Mouse (Mus musculus): Measurements from ENCODE around the gene Slmap.

Slmap gene

DNA sequence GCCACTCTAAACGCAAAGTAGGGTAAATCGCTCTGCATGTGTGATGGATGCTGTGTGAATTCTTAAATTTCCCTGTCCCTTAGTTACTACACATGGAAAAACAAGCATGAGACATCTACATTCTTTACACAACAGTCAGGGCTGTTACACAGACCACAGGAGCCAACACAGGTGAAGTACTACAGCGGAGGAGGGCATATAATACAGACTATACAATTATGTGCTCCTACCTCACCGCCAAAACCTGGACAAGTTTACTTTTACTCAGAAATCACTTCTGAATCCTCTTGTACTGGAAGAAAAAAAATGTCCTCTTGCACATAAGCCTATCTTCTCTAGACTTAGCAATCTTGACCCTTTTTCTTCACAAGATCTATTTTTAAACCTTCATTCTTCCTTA is 66.8 kb downstream of the Slmap start:
- no peak for DNase-seq (ENCODE audit: low read depth)

DNA sequence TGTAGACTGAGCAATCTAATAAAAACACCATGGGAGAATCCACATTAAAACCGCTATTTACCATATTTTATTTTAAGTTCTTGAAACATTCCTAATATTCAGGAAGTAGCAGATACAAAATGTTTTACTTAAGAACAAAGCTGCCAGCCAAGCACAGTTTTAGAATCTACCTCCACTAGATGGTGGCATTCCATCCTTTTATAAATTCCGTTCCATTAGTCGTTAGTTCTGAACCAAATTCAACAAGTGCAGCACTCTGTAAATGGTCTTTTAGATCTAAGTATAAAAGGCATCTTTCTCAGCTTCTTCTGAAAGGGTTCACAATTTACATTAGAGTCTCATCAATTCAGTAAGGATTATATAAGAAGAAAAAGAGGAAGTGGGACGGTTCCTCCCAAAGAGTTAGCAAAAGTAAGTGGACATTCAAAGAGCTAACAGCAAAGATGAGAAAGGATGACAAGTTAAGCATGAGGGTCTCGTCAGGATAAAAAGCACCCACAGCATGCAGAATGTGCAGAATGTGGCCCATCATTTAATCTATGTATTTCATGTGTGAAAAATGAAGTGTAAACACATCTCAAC is 68.1 kb downstream of the Slmap start:
- DNase-seq (ENCODE audit: low read depth), result no peak

DNA sequence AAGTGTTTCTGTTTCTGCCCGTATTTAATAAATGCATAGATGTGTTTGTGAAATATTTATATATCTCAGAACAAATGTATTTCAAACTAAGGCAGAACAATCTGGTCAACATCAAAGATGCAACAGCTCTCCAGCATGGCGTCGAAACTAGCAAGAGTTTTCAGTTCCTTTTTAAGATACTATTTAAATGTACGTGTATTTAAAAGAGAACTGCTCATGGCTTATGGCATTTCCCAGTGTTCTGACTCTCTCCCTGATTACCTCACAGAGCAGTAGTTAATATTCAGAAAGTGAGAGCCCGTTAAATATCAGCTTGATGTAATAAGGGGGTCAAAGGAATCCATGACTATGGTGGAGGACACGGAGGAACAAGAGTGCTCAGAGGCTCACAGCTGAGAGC is 68.8 kb downstream of the Slmap start:
- no peak for DNase-seq (ENCODE audit: low read depth)

DNA sequence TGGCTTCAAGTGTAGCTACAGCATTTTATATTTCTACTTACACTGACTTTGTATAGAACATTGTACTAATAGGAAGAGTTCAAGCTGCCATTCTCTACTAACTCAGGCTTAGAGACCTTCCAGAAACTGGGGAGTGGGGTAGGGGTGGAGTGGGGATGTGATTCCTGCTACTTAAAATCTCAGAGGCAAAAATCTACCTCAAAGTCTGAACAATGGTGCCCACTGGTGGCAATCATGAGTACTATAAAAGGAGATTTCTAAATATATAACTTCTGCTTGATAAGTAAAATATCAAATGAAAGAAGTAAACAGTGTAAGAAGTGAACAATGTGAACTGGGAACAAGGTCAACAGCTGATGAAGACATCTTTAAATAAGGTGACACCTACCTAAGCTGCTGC is 75.2 kb downstream of the Slmap start:
- peak; percentile 64 for DNase-seq (ENCODE audit: low read depth)

DNA sequence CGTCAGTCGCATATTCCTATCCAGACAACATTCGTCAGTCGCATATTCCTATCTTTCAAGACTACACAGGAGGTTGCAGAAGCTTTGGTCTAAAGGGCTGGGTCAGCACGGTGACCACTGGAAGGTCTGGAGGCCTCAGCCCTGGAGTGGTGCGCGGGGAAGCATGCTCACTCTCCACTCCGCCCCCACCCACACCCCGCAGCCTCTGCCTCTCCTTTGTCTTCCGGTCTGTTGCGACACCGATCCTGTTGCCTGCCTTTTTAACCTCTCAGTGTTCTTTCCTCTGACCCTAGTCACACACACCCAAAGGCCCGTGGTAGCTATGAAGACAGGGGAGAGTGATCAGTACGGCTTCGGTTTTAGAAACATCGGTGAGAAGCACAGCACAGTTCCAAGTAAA is 79.9 kb downstream of the Slmap start:
- DNase-seq (ENCODE audit: low read depth), result no peak

DNA sequence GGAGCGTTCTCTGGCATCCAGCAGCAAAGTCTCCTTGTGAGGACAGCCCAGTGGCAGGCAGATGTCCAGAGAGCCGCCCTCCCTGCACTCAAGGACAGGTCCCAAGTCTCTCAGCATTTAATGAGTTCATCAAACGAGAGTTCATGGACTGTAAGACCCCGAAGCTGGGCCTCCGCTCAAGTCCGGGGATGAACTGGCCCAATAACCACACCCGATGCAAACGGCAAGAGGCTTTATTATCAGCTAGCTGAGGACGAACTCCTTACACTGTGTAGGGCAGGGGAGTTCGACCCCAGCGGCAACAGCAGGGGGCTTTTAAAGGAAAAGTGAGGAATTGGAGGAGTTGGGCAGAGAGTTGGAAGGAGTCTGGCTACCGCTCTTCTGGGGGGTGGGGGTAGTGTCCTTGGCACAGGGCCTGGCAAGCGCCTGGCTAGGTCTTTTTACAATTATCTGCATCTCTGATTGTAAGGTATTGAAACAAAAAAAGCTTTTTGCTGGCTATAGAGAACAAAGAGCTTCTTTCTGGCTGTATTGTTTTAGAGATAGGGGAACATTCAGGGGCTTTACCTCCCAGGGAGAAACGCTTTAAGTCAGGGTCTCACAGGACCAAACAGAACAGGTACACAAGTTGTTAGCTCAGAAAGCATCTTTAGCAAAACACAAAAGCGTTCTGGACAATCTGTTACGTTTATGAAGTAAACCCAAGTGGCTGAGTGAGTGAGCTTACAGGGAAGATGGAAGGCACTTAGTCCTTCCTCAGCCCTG is 84.5 kb downstream of the Slmap start:
- DNase-seq (ENCODE audit: low read depth), result no peak

DNA sequence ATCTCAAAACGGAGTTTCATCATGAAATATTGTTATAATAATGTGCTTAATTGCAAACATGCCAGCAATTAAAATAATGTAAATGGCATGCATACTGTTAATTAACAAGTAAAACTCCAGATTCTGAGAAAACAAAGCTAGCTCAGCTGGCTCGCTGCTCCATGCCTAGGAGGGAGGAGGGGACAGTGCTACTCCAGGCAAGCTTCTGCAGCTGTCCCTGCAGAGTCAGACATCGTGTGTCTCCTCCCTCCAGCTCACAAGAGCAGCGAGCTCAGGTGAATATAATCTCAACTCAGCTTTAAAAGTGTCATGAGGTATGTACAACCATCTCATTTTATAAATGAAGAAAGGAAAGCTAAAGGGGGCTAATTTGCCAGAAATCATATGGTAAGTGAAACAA is 86.2 kb downstream of the Slmap start:
- no peak for DNase-seq (ENCODE audit: low read depth)

DNA sequence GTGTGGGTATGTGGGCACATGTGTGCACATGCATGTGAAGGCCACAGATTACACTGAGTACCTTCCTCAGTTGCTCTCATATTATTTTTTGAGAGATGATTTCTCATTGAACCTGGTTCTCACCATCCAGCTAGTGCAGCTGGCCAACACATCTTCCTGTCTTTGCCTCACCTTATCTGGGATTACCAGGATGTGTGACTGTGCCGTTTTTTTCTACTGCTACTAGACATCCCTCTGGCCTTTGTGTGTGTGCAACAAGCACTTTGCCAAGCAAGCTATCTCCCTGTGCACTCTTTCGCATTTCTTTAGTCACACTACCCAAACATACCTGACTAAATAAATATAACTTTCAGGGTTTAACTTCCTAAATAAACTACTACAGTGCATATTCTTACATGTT is 87.5 kb downstream of the Slmap start:
- DNase-seq (ENCODE audit: low read depth), result no peak

DNA sequence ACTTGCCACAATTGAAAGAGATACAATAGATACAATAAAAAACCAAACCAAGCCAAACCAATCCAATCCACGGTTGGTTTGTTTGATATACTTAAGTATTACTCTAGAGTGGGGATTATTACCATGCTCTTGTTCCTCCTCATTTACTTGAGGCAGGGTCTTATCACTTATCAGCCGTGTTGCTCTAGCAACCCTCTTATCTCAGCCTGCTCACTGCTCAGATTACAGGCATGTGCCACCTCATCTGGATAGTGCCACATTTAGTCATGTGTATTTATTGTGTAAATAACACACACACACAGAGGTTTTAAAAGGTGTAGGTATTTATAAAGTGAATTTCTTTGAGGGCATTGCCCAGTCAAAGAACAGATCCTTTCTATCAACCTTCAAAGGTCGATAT is 88.2 kb downstream of the Slmap start:
- DNase-seq (ENCODE audit: low read depth), result no peak

DNA sequence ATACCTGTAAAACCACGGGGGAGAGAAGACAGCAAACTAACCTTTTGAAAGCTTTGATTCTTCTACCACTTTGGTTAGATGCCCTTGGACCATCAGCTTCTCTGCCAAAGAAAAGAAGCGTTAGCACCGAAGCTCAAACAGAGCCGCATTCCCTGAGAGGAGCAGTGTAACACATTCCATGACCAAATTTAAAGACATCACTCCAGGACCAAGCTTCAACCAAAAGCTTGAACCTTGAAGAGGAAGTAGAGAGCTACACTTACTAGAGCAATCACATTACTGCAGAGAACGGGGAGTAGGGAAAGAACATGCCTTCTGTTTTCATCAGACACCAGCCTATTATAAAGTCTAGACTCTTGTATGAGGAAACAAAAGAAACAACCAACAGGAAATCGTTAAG is 92.2 kb downstream of the Slmap start:
- no peak for DNase-seq (ENCODE audit: low read depth)

DNA sequence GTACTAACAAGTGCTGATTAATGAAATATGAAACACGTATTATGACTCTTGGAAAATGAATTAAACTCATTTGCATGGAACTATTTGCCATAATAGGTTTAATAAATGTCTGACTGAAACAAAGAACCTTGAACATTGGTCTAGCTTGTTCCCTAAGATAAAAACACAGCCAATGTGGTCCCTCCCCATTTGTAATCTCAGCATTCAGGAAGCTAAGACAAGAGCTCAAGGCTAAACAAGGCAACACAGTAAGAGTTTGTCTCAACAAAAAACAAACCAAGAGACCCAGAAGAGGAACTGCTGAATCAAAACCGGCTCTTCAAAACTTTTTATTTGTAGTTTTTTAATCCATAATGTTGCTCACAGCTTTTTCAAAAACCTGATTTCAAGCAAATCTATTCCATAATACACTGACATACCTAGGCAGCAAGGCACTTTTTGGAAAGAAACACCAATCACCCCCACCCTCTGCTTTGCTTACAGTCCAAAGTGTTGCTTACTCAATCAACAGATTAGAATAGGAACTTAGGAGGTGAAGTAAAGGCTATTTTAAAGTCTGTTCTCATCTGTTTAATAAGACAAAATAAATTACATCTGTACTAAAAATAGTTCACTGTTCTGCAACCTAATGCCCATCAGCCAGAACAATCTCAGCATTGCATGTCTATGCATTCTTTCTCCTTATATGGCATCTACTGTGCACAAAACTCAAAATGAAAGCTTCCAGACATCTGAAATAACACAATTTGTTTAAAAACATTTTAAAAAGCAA is 93.5 kb downstream of the Slmap start:
- DNase-seq (ENCODE audit: low read depth), result peak; percentile 63

DNA sequence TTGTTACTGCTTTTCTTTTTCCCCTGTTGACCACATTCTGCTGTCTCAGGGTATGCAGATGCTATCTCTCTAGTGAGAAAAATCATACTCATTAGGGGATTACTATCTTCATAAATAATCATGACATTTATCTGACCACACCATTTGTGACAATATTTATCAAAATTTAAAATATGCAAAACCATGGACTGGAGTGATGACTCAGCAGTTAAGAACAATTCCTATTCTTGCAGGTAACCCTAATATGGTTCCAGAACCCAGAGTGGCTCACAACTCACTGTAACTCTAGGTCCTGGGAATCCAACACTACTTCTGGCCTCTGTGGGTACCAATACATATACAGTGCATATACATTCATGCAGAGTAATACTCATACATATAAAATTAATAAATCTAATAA is 94.7 kb downstream of the Slmap start:
- DNase-seq (ENCODE audit: low read depth), result no peak

DNA sequence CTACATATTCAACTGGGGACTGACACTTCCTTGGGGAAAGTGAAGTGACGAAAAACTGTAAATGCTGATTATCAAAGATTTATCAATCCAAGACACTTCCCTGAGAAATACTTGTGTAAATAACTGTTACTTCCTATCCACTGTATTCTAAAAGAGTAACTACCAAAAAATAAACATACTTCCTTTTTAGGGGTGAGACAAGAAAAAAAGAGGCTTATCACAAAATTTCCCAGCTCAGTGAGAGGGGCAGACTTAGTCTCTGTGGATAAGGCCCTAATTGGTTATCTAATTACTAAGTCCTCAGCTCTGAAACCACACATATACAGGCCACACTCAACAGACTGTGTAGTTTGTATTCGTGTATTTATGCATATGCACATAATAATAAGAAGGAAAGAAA is 97.0 kb downstream of the Slmap start:
- DNase-seq (ENCODE audit: low read depth), result no peak

DNA sequence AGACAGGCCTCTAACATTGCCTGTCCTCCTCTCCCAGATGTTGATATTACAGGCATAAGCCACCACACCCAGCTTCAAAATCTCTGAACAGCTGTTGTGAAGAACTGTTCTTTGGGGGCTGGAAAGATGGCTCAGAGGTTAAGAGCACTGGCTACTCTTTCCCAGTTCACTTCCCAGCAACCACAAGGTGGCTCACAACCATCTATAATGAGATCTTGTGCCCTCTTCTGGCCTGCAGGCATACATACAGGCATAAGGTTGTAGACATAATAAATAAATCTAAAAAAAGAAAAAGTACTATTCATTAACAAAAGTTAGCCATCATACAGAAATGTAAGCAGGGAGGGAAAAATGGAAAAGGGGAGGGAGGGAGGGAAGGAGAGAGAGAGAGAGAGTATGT is 98.4 kb downstream of the Slmap start:
- DNase-seq (ENCODE audit: low read depth), result peak; percentile 12

DNA sequence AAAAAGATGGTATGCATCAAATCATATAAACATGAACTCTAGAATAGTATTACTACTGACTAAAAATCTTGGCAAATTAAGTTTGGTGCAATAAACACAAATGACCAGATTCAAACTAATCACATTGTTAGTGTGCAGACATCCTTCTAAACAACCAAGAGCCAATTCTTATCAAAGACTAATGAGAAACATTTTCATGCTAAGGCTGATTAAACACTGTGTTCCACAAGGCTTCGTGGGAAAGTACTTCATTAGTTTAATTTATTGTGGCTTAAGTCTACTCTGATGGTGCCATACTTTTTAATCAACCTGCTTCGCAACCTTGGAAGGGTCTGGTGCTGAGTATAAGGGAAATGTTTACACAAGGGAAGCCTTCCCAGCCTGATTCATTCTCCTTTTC is 102.4 kb downstream of the Slmap start:
- no peak for DNase-seq (ENCODE audit: low read depth)

DNA sequence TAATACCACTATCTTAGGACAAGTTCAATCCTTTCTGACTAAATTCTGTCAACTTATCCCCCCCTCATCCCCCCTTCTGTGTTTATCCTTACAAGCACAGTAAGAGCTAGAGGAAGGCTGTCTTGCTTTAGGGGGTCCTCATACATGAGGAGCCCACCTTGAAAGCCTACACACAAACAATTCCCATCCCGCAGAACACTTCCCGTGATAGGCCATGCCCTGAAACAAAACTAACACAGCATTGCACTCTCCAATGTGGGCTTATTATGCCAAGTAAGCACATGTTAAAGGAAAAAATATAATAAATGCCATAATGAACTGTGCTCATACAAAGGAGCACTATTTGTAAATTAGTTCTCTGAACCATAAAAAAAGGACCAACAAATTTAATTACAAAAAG is 102.8 kb downstream of the Slmap start:
- no peak for DNase-seq (ENCODE audit: low read depth)

DNA sequence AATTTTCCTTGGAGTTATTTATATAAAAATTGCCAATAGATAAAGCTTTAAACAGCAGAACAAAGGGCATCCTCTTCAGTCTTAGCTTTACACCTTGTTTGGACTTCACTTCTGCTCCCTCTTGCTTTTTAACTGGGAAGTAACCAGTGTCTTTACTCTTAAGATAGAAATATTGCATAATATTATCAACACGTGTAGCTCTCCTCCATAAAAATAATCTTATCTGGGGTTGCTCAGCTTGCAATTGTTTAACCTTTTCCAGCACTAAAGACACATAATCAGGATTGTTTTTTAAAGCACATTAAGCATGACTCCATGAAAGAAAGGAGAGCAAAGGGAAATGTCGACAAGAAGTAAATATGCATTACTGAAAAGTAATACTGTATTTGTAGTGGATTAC is 114.5 kb downstream of the Slmap start:
- DNase-seq (ENCODE audit: low read depth), result no peak

DNA sequence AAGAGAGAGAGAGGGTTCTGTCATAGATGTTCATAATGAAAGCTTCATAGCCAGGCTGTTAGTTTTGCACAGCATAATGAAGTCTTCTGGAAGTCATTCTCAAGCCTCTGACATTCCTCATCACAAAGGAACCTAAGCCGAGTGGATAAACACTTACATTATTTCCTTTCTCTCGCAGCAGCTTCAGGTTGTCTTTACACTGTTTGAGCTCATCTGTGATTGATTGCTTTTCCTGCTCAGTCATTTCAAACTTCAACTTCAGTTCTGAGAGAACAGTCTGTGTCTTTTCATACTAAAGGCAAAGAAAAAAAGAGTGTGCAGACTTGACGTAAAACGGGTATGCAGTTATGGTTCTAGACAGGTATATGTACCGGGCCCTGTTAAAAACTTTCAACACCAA is 116.8 kb downstream of the Slmap start:
- no peak for DNase-seq (ENCODE audit: low read depth)

DNA sequence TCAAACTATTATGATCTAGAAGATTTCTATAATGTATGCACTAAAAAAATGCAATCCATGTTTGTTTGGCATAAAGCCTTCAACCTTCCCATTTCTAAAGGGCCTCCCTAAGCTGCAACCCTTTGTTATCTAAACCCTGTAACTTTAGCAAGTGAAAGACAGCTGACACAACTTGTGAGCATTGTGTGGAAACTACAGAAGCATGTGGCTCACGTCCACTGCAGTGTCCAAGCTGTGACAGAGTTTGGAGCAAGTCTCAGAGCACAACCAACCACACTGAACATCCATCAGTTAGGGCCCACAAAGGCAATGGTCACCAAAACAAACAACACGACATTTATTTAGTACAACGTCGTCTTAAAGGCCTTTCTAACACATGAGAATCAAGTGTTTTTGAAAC is 117.6 kb downstream of the Slmap start:
- DNase-seq (ENCODE audit: low read depth), result no peak

DNA sequence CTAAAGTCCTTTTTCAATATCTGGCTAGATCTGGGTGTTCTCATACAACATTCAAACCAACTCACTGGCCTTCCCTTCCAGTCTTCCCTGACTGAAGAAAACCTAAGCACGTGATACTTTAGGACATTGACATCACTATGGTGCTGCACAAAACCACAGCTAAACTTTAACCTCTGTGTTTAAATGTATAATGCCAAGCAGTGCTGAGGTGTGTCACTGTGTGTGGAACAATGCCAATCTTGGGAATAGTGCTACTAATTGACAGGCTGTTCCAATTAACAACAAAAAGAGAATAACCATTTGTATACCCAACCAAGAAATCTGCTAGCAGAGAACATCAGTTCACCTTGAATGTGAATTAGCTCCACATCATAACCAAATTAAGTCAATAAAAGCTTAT is 121.2 kb downstream of the Slmap start:
- no peak for DNase-seq (ENCODE audit: low read depth)

DNA sequence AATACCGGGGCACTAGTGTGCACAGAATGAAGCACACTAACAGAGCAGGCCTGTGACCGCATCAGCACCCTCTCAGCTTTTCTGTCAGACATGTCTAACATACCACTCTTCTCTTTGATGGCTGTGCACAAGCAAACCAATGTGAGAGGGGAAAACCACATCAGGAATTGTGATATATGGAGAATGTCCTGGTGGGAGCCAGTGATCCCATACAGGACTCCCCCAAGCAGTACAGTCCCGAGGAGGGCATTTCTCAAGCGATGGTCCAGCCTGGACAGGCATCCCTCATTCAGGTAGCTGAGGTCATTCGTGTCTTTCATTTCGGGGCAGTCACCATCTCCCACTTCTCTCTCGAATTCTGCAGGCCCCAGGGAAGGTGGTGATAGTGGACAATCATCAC is 128.0 kb downstream of the Slmap start:
- DNase-seq (ENCODE audit: low read depth), result no peak

DNA sequence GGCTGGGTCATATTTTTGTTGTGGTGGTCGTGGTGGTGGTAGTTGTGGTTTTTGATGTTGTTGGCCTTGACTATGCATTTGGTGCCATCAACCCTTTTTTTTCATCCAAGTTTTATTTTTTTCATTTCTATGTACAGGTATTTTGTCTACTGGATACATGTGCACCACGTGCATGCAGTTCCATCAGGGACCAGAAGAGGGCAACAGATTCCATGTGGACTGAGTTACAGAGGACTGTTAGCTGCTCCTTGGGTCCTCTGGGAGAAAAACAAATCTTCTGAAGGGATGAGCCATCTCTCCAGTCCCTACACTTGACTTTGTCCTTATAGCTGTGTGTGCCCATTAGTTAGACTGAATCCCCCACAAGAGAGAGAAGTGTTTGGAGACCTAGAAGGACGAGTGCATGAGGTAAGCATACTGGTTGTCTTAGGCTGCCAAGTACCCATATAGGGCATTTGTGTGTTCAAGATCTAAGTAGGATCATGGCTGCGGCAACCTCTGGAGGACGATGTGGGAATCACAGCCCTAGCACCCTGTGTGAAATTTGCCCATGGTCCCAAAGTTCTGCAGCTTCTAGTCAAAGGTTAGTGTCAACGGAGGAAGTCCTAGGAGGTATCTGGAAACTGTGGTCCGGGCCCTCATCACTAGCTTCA is 136.1 kb downstream of the Slmap start:
- DNase-seq (ENCODE audit: low read depth), result peak; percentile 20

DNA sequence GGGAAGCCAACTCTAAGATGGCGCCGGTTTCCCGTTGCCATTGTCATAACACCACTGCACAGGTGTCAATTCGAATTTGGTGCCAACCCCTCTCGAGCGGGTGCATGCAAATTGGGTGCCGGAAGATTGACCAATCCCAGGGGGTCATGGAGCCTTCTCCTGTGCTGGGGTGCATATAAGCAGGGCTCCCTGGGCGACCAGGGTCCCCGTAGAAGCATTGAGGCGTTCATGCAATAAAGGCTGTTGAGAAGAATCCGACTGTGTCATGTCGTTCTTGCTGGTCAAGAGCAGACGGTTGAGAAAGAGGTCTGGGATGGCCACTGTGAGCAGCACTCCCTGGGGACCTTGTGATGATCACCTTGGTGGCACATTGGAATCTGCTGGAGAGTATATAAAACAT is 142.9 kb downstream of the Slmap start:
- DNase-seq (ENCODE audit: low read depth), result no peak

Measured in NIH3T3 (cell line).